Mouse (Mus musculus) cortical plate, adult 2 months (tissue): ENCODE measurements at regions not wholly inside any gene's neighbourhood (a gene's known extent, or its start where the extent isn't known, plus 50 kb on each side); places are given as distances from the start of the nearest gene placed in this dataset.

Source experiments
- CTCF ChIP-seq: fragments of 200-500 bp; IDR thresholded peaks from 2 replicates; pipeline ENCODE4 v1.5.1; 2011; ENCODE audit warnings: mild to moderate bottlenecking, control low read depth, low read length; ENCODE audit not compliant: insufficient read depth; ENCODE audit errors: extremely low read depth
- POLR2A ChIP-seq: fragments of 200-500 bp; IDR thresholded peaks from 2 replicates; pipeline ENCODE4 v1.6.1; 2011; ENCODE audit warnings: mild to moderate bottlenecking, low read length, control low read depth; ENCODE audit not compliant: insufficient read depth; ENCODE audit errors: extremely low read depth

DNA sequence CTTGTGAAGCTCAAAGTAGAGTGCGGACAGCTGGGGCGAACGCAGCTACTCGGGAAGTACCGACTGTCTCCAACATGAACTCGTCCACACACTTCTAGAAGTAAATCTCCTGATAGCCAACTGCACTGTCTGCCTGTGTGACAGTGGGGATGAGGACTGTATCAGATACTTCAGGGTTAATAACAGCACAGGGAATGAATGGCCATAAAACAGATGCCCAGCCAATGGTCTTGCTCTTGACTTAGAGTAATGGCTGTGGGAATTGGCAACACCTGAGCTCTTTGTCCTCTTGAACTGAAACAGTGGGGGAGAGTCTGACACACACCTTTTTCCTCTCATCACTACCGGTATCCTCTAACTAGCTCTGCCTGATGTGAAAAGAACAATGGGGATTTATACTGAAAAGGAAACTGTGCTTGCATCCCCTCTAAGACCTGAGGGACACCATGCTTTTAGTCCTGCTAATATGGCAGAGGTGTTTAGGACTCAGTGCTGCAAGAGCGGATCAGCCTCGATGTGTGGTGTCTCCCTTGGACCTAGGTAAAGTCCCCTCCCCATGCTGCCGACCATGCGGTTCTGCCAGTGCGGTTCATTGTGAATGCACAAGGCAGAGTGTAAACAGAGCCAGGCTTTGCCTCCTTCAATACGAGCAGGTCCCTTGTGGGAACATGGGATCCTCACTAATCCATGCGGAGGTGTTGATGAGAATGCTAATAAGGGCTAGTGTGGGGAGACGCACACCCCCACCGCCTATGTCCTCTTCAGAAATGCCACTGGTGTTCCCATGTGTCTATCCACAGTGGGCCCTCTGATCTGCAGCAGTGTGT lies 355.5 kb downstream of the Eipr1 start:
- no peak for TF ChIP-seq CTCF
- TF ChIP-seq POLR2A, result no peak
